Mouse (Mus musculus): ENCODE measurements at regions not wholly inside any gene's neighbourhood (a gene's known extent, or its start where the extent isn't known, plus 50 kb on each side); places are given as distances from the start of the nearest gene placed in this dataset.

- no peak for DNase-seq (ENCODE audit: low read depth)
These were observed 135.2 kb upstream of the Car8 start for GRCm38 (mm10) chr4:8374061-8374460.

- no peak for DNase-seq (ENCODE audit: low read depth)
These were observed 133.2 kb upstream of the Car8 start for GRCm38 (mm10) chr4:8372069-8372468.

- DNase-seq (ENCODE audit: low read depth) = no peak
These were observed 131.9 kb upstream of the Car8 start for GRCm38 (mm10) chr4:8370786-8371185.

GRCm38 (mm10) chr4:8367487-8368276, 128.8 kb upstream of the Car8 start:
- peak; percentile 19 for DNase-seq (ENCODE audit: low read depth)

GRCm38 (mm10) chr4:8366978-8367377, 128.1 kb upstream of the Car8 start:
- no peak for DNase-seq (ENCODE audit: low read depth)

- DNase-seq (ENCODE audit: low read depth) = no peak
These were observed 123.6 kb upstream of the Car8 start for GRCm38 (mm10) chr4:8362409-8362808.

- no peak for DNase-seq (ENCODE audit: low read depth)
These were observed 123.1 kb upstream of the Car8 start for GRCm38 (mm10) chr4:8361931-8362330.

- DNase-seq (ENCODE audit: low read depth) = no peak
These were observed 122.5 kb upstream of the Car8 start for GRCm38 (mm10) chr4:8361305-8361704.

GRCm38 (mm10) chr4:8357443-8357842, 118.6 kb upstream of the Car8 start:
- no peak for DNase-seq (ENCODE audit: low read depth)

GRCm38 (mm10) chr4:8341928-8342327, 103.1 kb upstream of the Car8 start:
- DNase-seq (ENCODE audit: low read depth) = no peak

GRCm38 (mm10) chr4:8309241-8309987, 70.6 kb upstream of the Car8 start:
- no peak for DNase-seq (ENCODE audit: low read depth)

GRCm38 (mm10) chr4:8292563-8292962, 53.7 kb upstream of the Car8 start:
- no peak for DNase-seq (ENCODE audit: low read depth)

GRCm38 (mm10) chr4:8291528-8292492, 53.0 kb upstream of the Car8 start:
- no peak for DNase-seq (ENCODE audit: low read depth)

GRCm38 (mm10) chr4:8289901-8290300, 51.1 kb upstream of the Car8 start:
- no peak for DNase-seq (ENCODE audit: low read depth)

All from fibroblast of lung, adult 2 months (primary cell).